Mouse (Mus musculus) ES-E14 (cell line): ENCODE measurements at regions not wholly inside any gene's neighbourhood (a gene's known extent, or its start where the extent isn't known, plus 50 kb on each side); places are given as distances from the start of the nearest gene placed in this dataset.

Experiments used
- CHD2 ChIP-seq: IDR thresholded peaks from 2 replicates; pipeline ENCODE4 v1.6.1; 2014; ENCODE audit warnings: mild to moderate bottlenecking, low read depth, low read length, inconsistent platforms
- HCFC1 ChIP-seq: IDR thresholded peaks from 2 replicates; pipeline ENCODE4 v1.6.1; 2012; ENCODE audit warnings: low read length, inconsistent platforms, borderline replicate concordance; ENCODE audit not compliant: insufficient read depth
- MAFK ChIP-seq: IDR thresholded peaks from 2 replicates; pipeline ENCODE4 v1.6.1; 2014; ENCODE audit warnings: mild to moderate bottlenecking, low read depth, low read length, inconsistent platforms; ENCODE audit not compliant: insufficient read depth
- ZC3H11A ChIP-seq: IDR thresholded peaks from 2 replicates; pipeline ENCODE4 v1.6.1; 2012; ENCODE audit warnings: low read depth, mild to moderate bottlenecking, inconsistent platforms, low read length, borderline replicate concordance

GRCm38 (mm10) chr15:61508806-61509205 lies 586.0 kb upstream of the A1bg start:
- TF ChIP-seq HCFC1 (no peak), CHD2 (no peak), MAFK (no peak), ZC3H11A (no peak)
